Mouse (Mus musculus) hindbrain, embryonic 14.5 days (tissue): ENCODE data around the gene Mcl1. TPM values are rescaled to one million over a fixed set of nuclear protein-coding genes. Genes with fewer than 3 reads are reported as not detected.
A peak's percentile ranks its signal among the peaks of the same experiment; 100 is the strongest.
"Not testable (repeated sequence)": the region's sequence is repeated elsewhere in the genome, so short reads cannot be mapped to it uniquely, and the experiment has no call there.

Source experiments
- ATAC-seq: fragments of 200-750 bp; cut with Nextera tagmentation; 2 replicates; pipeline ENCODE4 v1.8.0; 2017; ENCODE audit warnings: moderate number of reproducible peaks, mild to moderate bottlenecking, moderate TSS enrichment, moderate library complexity; ENCODE audit not compliant: low FRiP score
- DNase-seq: peaks from one replicate; pipeline ENCODE4 v3.0.0-alpha.2; 2015; ENCODE audit warnings: low spot score
- H3K27ac ChIP-seq: fragments of 300-500 bp; sonication (generic); 2 replicates; pipeline ENCODE4 v1.5.1; 2014; ENCODE audit warnings: mild to moderate bottlenecking, moderate library complexity
- H3K27me3 ChIP-seq: fragments of 300-500 bp; sonication (generic); 2 replicates; pipeline ENCODE4 v1.6.1; 2014; ENCODE audit warnings: mild to moderate bottlenecking, low read length, mixed read lengths; ENCODE audit not compliant: control insufficient read depth, insufficient read depth
- H3K36me3 ChIP-seq: fragments of 300-500 bp; sonication (generic); replicated peaks from 2 replicates; pipeline ENCODE4 v1.6.1; 2014; ENCODE audit not compliant: control insufficient read depth, insufficient read depth
- H3K4me1 ChIP-seq: fragments of 300-500 bp; sonication (generic); replicated peaks from 2 replicates; pipeline ENCODE4 v1.6.1; 2014; ENCODE audit warnings: antibody characterized with exemption, low read length, mixed read lengths; ENCODE audit not compliant: control insufficient read depth, insufficient read depth
- H3K4me2 ChIP-seq: fragments of 300-500 bp; sonication (generic); replicated peaks from 2 replicates; pipeline ENCODE4 v1.6.1; 2014; ENCODE audit warnings: mild to moderate bottlenecking, moderate library complexity
- H3K4me3 ChIP-seq: fragments of 300-500 bp; sonication (generic); replicated peaks from 2 replicates; pipeline ENCODE4 v1.5.1; 2014; ENCODE audit warnings: mild to moderate bottlenecking, low read length
- H3K9ac ChIP-seq: fragments of 300-500 bp; sonication (generic); 2 replicates; pipeline ENCODE4 v1.6.1; 2014
- H3K9me3 ChIP-seq: fragments of 300-500 bp; sonication (generic); 2 replicates; pipeline ENCODE4 v1.6.1; 2016; ENCODE audit warnings: low read length; ENCODE audit not compliant: control insufficient read depth
- WGBS: fragments of 180-500 bp; shearing (Covaris S2); extraction: QIAGEN DNeasy Blood & Tissue Kit; methylation state at CpG from one replicate; pipeline ENCODE4 v1.1.7; 2014; 5-methylcytosine and 5-hydroxymethylcytosine counted together
- polyA plus RNA-seq: library from polyadenylated mRNA; unstranded; fragments of >200 nt; fragmentation: Nextera tagmentation; extraction: Ambion mirVana; gene quantifications from 2 replicates; pipeline ENCODE4 v1.2.1, GENCODE M21; 2014

The Mcl1 gene
- polyA plus RNA-seq, 1 experiment from 2014 or later, result 60.3 TPM

- Histone ChIP-seq H3K9me3 (no peaks in the 10 kb centered on the region), H3K36me3 (peaks cover 18% of the 10 kb centered on the region), H3K4me3 (no peak overlapping the region), H3K27ac (no peak overlapping the region), H3K27me3 (no peaks in the 10 kb centered on the region), H3K4me2 (no peak overlapping the region), H3K4me1 (peaks cover 9% of the 10 kb centered on the region), H3K9ac (no peak overlapping the region)
- DNase-seq, result no peak
- ATAC-seq, result no peak
- 95% methylated on average over 3 of the region's 3 CpGs for WGBS
Measured at GRCm38 (mm10) chr3:95669309-95669665, 10.7 kb downstream of the Mcl1 start.

DNA sequence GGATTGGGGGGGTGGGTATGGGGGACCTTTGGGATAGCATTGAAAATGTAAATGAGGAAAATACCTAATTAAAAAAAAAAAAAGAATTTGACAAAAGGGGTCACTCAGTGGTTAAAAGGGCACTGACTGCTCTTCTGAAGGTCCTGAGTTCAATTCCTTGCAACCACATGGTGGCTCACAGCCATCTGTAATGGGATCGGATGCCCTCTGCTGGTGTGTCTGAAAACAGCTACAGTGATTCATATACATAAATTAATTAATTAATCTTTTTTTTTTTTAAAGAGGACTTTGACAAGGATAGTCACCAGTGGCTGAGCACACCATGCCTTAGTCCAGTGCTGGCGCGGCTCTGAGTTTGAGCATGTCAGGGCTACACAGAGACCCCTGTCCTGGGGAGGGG, 11.8 kb downstream of the Mcl1 start:
- H3K4me2 ChIP-seq, H3K9me3 ChIP-seq, ATAC-seq, H3K27ac ChIP-seq, H3K27me3 ChIP-seq, H3K4me3 ChIP-seq, H3K9ac ChIP-seq, H3K4me1 ChIP-seq, H3K36me3 ChIP-seq, DNase-seq: not testable (repeated sequence)
- 99% methylated on average over 3 of the region's 3 CpGs for WGBS

DNA sequence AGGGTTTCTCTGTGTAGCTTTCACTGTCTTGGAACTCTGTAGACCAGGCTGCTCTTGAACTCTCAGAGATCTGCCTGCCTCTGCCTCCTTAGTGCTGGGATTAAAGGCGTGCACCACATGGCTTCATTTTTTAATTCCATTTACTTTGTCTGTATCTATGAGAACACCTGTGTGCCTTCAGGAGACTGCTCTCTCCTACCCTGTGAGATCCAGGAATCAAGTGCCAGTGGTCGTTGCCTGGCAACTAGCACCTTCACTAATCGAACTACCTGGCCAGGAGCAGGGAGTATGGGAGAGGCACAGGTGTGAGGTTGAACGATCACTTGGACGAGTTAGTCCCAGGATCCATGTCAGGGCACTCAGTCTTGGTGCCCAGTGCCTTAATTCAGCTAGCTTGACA, 12.6 kb downstream of the Mcl1 start:
- H3K4me3 ChIP-seq, result no peak overlapping the region
- H3K36me3 ChIP-seq, result peaks cover 5% of the 10 kb centered on the region; the same call in 1 of the 2 replicates
- H3K9me3 ChIP-seq, result no peaks in the 10 kb centered on the region
- no peak overlapping the region for H3K9ac ChIP-seq
- no peak overlapping the region for H3K4me2 ChIP-seq
- ATAC-seq (no peak), DNase-seq (no peak)
- H3K27ac ChIP-seq, result no peak overlapping the region
- 95% methylated on average over 5 of the region's 5 CpGs for WGBS
- peaks cover 8% of the 10 kb centered on the region for H3K4me1 ChIP-seq
- H3K27me3 ChIP-seq, result no peaks in the 10 kb centered on the region

DNA sequence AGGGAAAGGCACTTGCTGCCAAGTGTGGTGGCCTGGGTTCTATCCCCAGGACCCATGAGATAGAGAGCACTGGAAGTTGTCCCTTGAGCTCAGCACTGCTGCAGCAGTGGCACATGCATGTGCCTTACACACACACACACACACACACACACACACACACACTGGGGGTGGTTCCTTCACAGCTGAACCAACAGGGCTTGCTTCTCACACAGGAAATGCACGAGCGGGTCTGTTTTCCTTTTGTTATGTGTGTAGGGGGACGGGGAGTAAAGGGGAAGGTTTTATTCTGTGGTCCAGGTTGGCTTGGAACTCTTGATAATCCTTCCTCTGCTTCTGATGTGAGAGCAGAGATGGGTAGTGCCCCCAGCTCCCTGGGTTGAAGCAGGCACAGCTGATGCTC, 13.9 kb downstream of the Mcl1 start:
- H3K4me1 ChIP-seq, result peaks cover 6% of the 10 kb centered on the region
- H3K4me2 ChIP-seq, result no peak overlapping the region
- H3K4me3 ChIP-seq, result no peak overlapping the region
- H3K27ac ChIP-seq, result no peak overlapping the region
- no peak for ATAC-seq
- H3K9me3 ChIP-seq, result no peaks in the 10 kb centered on the region
- 56% methylated on average over 3 of the region's 3 CpGs for WGBS
- no peaks in the 10 kb centered on the region for H3K27me3 ChIP-seq
- H3K36me3 ChIP-seq, result peaks cover 5% of the 10 kb centered on the region; the same call in 1 of the 2 replicates
- no peak for DNase-seq
- H3K9ac ChIP-seq, result no peak overlapping the region

DNA sequence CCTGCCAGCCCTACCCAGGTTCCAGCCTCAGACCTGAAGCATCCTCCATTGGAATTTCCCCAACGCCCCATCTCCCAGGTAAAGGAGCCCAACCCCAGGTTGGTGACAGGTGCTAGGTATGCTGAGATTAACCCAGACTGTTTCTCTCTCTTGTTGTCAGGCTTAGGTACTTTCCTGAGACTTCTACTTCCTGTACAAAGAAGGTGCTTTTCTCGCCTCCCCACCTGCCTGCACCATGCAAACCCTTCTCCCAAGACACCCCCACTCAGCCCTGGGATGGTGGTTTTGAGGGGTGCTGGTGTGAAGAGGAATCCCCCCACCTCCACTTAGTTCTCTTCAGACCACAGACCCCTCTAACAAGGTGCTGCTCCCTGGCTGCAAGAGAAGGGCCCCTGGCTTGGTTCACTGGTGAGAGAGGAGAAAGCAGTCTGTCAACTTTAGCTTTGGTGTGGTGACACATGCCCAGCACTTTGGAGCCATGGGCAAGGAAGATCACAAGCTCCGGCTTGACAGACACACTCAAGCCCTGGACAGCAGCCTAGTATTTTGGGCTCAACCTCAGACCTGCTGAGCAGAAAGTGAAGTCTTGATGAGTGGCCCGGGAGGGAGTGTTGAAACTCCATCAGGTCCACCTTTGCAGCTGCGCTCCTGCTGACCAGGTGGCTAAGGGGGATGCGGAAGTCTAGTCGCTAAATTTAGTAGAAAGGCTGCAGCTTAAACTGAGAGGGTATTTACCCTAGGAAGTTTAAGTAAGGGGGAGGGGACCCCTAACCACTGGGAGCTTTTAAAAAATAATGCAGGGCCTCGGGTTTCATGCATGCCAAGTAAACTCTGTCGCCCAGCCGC, 14.5 kb downstream of the Mcl1 start:
- Histone ChIP-seq H3K27me3 (no peaks in the 10 kb centered on the region), H3K4me3 (no peak overlapping the region), H3K4me2 (no peak overlapping the region), H3K27ac (no peak overlapping the region), H3K4me1 (no peaks in the 10 kb centered on the region; the same call in 1 of the 2 replicates), H3K36me3 (peaks cover 5% of the 10 kb centered on the region; the same call in 1 of the 2 replicates), H3K9me3 (no peaks in the 10 kb centered on the region), H3K9ac (no peak overlapping the region)
- DNase-seq, result no peak
- 60% methylated on average over 10 of the region's 10 CpGs for WGBS
- no peak for ATAC-seq

- Histone ChIP-seq H3K27me3 (no peaks in the 10 kb centered on the region), H3K9me3 (no peaks in the 10 kb centered on the region), H3K4me1 (no peaks in the 10 kb centered on the region), H3K27ac (peak overlapping the region; percentile 47; the same call in 1 of the 2 replicates), H3K4me3 (no peak overlapping the region), H3K4me2 (no peak overlapping the region), H3K9ac (no peak overlapping the region; the same call in 1 of the 2 replicates), H3K36me3 (peaks cover 5% of the 10 kb centered on the region; the same call in 1 of the 2 replicates)
- ATAC-seq, result no peak; the same call in 1 of the 2 replicates
- 29% methylated on average over 11 of the region's 11 CpGs for WGBS
- no peak for DNase-seq
Measured at GRCm38 (mm10) chr3:95673707-95674211, 15.2 kb downstream of the Mcl1 start.

- H3K4me1 ChIP-seq, result no peaks in the 10 kb centered on the region
- WGBS, result 42% methylated on average over 2 of the region's 2 CpGs
- H3K4me2 ChIP-seq, result no peak overlapping the region
- no peaks in the 10 kb centered on the region for H3K27me3 ChIP-seq
- H3K9me3 ChIP-seq, result no peaks in the 10 kb centered on the region
- 0 out of 2 replicates have a peak overlapping the region, but pooled peaks have one; percentile 47 for H3K27ac ChIP-seq
- peaks cover 4% of the 10 kb centered on the region; the same call in 1 of the 2 replicates for H3K36me3 ChIP-seq
- no peak; the same call in 1 of the 2 replicates for ATAC-seq
- no peak overlapping the region for H3K9ac ChIP-seq
- no peak overlapping the region for H3K4me3 ChIP-seq
- DNase-seq, result no peak
Measured at GRCm38 (mm10) chr3:95674236-95674635, 15.6 kb downstream of the Mcl1 start.

- no peaks in the 10 kb centered on the region; the same call in 1 of the 2 replicates for H3K36me3 ChIP-seq
- DNase-seq (no peak), ATAC-seq (no peak)
- H3K27me3 ChIP-seq, result no peaks in the 10 kb centered on the region
- no peak overlapping the region for H3K4me2 ChIP-seq
- no peaks in the 10 kb centered on the region for H3K4me1 ChIP-seq
- H3K9ac ChIP-seq, result no peak overlapping the region
- 0 out of 2 replicates have a peak overlapping the region, but pooled peaks have one; percentile 20 for H3K27ac ChIP-seq
- no peaks in the 10 kb centered on the region for H3K9me3 ChIP-seq
- 22% methylated on average over 6 of the region's 6 CpGs for WGBS
- H3K4me3 ChIP-seq, result no peak overlapping the region
Measured at GRCm38 (mm10) chr3:95674812-95675211, 16.2 kb downstream of the Mcl1 start.

GRCm38 (mm10) chr3:95675301-95676092, 16.9 kb downstream of the Mcl1 start:
- H3K9me3 ChIP-seq, result no peaks in the 10 kb centered on the region
- ATAC-seq, result peak; percentile 49

More at GRCm38 (mm10) chr3:95675301-95676092, 16.9 kb downstream of the Mcl1 start:
- no peak overlapping the region for H3K27ac ChIP-seq
- no peak overlapping the region for H3K9ac ChIP-seq
- H3K4me2 ChIP-seq, result no peak overlapping the region
- DNase-seq, result peak; percentile 71
- H3K36me3 ChIP-seq, result no peaks in the 10 kb centered on the region; the same call in 1 of the 2 replicates
- H3K4me1 ChIP-seq, result no peaks in the 10 kb centered on the region
- H3K4me3 ChIP-seq, result no peak overlapping the region
- WGBS, result 25% methylated on average over 7 of the region's 8 CpGs
- H3K27me3 ChIP-seq, result no peaks in the 10 kb centered on the region
